Mouse (Mus musculus) ES-E14 (cell line): ENCODE data around the gene Nrxn3. TPM values are rescaled to one million over a fixed set of nuclear protein-coding genes. Genes with fewer than 3 reads are reported as not detected.
A peak's percentile ranks its signal among the peaks of the same experiment; 100 is the strongest.

Source experiments
- DNase-seq: peaks from one replicate; pipeline ENCODE4 v3.0.0-alpha.2; 2013; ENCODE audit warnings: low read depth, low spot score
- H3K27ac ChIP-seq: 2 replicates; pipeline ENCODE4 v1.5.1; 2012; ENCODE audit warnings: low read depth, mild to moderate bottlenecking, low read length, moderate library complexity, mixed read lengths; ENCODE audit not compliant: poor library complexity, insufficient read depth, severe bottlenecking
- H3K36me3 ChIP-seq: 2 replicates; pipeline ENCODE4 v1.6.1; 2012; ENCODE audit warnings: mild to moderate bottlenecking, low read length, moderate library complexity, mixed read lengths; ENCODE audit not compliant: control insufficient read depth, poor library complexity, insufficient read depth, severe bottlenecking
- H3K4me1 ChIP-seq, 2 experiments: fragments of 150-350 bp in 1 of 2; sonication (generic) in 1 of 2; 2 replicates each; pipeline ENCODE4 v1.6.1; 2012; ENCODE audit warnings: low read length in 2 of 2, mild to moderate bottlenecking in 1 of 2, mixed read lengths in 1 of 2; ENCODE audit not compliant: control insufficient read depth in 2 of 2, insufficient read depth in 2 of 2, poor library complexity in 1 of 2
- H3K4me3 ChIP-seq, 2 experiments: fragments of 150-350 bp in 1 of 2; sonication (generic) in 1 of 2; 2 replicates each; pipeline ENCODE4 v1.5.1; 2012; ENCODE audit warnings: low read length in 2 of 2, low read depth in 1 of 2, mild to moderate bottlenecking in 1 of 2, mixed read lengths in 1 of 2; ENCODE audit not compliant: insufficient read depth in 1 of 2, poor library complexity in 1 of 2, severe bottlenecking in 1 of 2
- H3K9ac ChIP-seq: 2 replicates; pipeline ENCODE4 v1.6.1; 2012; ENCODE audit warnings: low read depth, mild to moderate bottlenecking, low read length, mixed read lengths; ENCODE audit not compliant: poor library complexity, insufficient read depth, severe bottlenecking
- H3K9me3 ChIP-seq: fragments of 150-350 bp; sonication (generic); 2 replicates; pipeline ENCODE4 v1.6.1; 2012; ENCODE audit warnings: low read depth, mild to moderate bottlenecking, low read length; ENCODE audit not compliant: control insufficient read depth, insufficient read depth
- CHD2 ChIP-seq: IDR thresholded peaks from 2 replicates; pipeline ENCODE4 v1.6.1; 2014; ENCODE audit warnings: mild to moderate bottlenecking, low read depth, low read length, inconsistent platforms
- HCFC1 ChIP-seq: IDR thresholded peaks from 2 replicates; pipeline ENCODE4 v1.6.1; 2012; ENCODE audit warnings: low read length, inconsistent platforms, borderline replicate concordance; ENCODE audit not compliant: insufficient read depth
- MAFK ChIP-seq: IDR thresholded peaks from 2 replicates; pipeline ENCODE4 v1.6.1; 2014; ENCODE audit warnings: mild to moderate bottlenecking, low read depth, low read length, inconsistent platforms; ENCODE audit not compliant: insufficient read depth
- ZC3H11A ChIP-seq: IDR thresholded peaks from 2 replicates; pipeline ENCODE4 v1.6.1; 2012; ENCODE audit warnings: low read depth, mild to moderate bottlenecking, inconsistent platforms, low read length, borderline replicate concordance
- ZNF384 ChIP-seq: IDR thresholded peaks from 2 replicates; pipeline ENCODE4 v1.6.1; 2012; ENCODE audit warnings: low read depth, low read length, inconsistent platforms
- in situ Hi-C, 2 experiments: fragments of 600-800 bp; cut with MboI; formaldehyde crosslinking; loops; one replicate each; pipeline ENCODE4 v1.15.1; 2025; ENCODE audit warnings: low sequenced_read_pairs in 2 of 2, inconsistent platforms in 1 of 2; ENCODE audit not compliant: unreplicated experiment in 2 of 2
- total RNA-seq: library from RNA; depleted of rRNA; stranded (reverse); fragments of 300-350 nt; gene quantifications from 2 replicates; pipeline ENCODE4 v1.2.3, GENCODE M21; 2012; rRNA removed

Nrxn3 gene
- 0.13 TPM in 1 of 2 replicates, not detected in the other for total RNA-seq

DNA sequence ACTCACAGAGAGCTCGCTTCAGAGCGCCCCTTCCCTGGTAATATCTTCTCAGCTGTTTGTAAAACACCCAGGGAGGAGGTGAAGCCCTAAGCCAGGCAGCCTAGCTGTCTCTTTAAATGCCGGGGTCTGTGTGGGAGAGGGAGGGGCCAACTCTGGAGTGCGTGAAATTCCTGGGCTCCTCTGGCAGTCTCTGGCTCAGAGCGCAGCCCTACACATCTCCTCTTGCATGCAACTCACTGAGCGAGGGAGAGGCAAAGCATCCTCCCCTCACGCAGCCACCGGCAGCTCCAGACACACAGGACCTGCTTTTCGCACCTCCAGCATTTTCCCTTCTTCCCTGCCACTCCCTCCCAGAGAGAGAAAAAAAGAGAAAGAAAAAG, at the start of gene Nrxn3:
Nrxn3 (plus strand) TSS at position 186 of the 380 bp plus-strand sequence.
- H3K4me1 ChIP-seq: no peaks in the 10 kb centered on the region
- H3K9me3 ChIP-seq: no peaks in the 10 kb centered on the region
- H3K27ac ChIP-seq: no peak within 1 kb of the TSS
- no peak within 1 kb of the TSS for H3K9ac ChIP-seq
- H3K4me3 ChIP-seq: no peak within 1 kb of the TSS
- DNase-seq: peak; percentile 26
- H3K36me3 ChIP-seq: no peaks in the 10 kb centered on the region
- TF ChIP-seq ZNF384 (no peak), CHD2 (no peak), HCFC1 (no peak), MAFK (no peak), ZC3H11A (no peak)
- in situ Hi-C loops: no loop called here

DNA sequence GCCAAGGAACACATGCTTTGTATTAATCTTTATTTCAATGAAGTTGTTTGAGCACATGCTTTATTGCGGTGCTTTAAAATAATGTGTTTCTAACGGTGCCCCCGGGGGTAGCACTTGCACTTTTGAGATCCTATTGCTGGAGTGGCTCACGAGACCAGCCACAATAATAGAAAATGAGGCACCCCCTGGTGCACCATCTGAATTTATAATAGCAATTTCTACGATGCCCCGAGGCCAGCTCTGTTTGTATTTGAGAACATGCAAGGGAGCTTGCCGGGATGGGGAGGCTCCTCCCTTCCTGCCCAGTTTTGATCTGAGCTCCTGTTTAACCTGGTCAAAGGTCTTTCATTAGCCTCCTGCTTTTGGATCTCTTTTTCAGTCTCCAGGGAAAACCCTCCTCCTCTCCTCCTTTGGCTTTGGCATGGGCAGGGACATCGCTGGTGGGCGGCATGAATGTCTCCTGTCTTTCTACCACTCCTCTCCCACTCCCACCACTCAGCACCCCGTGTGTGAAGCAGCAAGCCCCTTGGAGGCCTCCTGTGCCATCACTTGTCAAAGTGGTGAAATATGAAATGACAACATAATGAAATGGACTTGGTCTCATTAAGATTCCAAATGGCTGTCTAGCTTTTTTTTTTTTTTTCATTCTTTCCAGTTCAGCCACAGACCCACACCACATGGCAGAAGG, 18.4 kb upstream of the Nrxn3 start:
- Histone ChIP-seq H3K4me3 (no peak overlapping the region), H3K27ac (no peak overlapping the region), H3K36me3 (no peaks in the 10 kb centered on the region), H3K9ac (no peak overlapping the region), H3K4me1 (no peaks in the 10 kb centered on the region; a peak in 1 of 4 replicates), H3K9me3 (no peaks in the 10 kb centered on the region)
- no peak for DNase-seq
- no peak for TF ChIP-seq MAFK
- no peak for TF ChIP-seq CHD2
- no peak for TF ChIP-seq HCFC1
- no peak for TF ChIP-seq ZNF384
- in situ Hi-C loops: no loop called here

DNA sequence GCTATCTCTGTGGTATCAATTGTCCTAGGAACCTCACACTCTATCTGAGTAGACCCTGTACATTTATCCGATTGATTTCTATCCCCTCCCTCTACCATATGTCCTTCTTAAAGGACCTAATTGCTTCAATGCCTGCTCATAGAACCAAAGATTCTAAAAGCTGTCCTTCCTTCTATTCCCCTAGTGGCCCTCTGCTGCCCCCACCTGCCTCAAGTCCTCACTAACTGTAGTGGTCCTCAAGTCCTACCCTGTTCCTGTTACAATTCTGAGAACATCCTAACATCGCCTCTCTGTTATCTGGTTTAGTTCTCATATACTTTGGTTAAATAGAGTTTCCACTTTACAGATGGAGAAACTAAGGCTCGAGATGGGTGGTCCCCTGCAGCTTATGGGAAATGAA, 16.7 kb upstream of the Nrxn3 start:
- in situ Hi-C loops: no loop called here
- TF ChIP-seq CHD2 (no peak), MAFK (no peak), ZNF384 (no peak), ZC3H11A (no peak), HCFC1 (no peak)
- Histone ChIP-seq H3K27ac (no peak overlapping the region), H3K36me3 (no peaks in the 10 kb centered on the region), H3K4me1 (no peaks in the 10 kb centered on the region; a peak in 1 of 4 replicates), H3K9ac (no peak overlapping the region), H3K9me3 (no peaks in the 10 kb centered on the region), H3K4me3 (no peak overlapping the region)
- no peak for DNase-seq

DNA sequence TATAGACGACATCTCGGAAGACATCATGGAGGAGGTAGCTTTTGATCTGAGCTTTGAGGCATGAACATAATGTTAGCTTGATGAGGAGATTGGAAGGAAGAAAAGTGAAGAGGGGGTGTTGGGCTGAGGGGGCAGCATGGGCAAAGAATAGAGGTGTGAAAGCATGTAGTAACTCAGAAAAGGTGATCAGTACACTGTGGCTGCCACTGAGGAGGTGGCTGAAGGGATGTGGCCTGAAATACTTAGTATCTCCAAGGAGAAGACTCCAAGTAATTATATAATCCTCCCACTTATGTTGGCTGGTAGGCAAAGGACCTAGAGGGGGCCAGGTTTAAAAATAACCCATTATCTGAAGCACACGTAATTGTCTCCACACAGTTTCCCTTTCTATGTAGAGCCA, 14.9 kb upstream of the Nrxn3 start:
- H3K4me1 ChIP-seq: no peaks in the 10 kb centered on the region; a peak in 1 of 4 replicates
- no peaks in the 10 kb centered on the region for H3K9me3 ChIP-seq
- in situ Hi-C loops: no loop called here
- H3K9ac ChIP-seq: no peak overlapping the region
- no peaks in the 10 kb centered on the region for H3K36me3 ChIP-seq
- no peak overlapping the region for H3K27ac ChIP-seq
- no peak for DNase-seq
- no peak for TF ChIP-seq ZC3H11A
- no peak overlapping the region for H3K4me3 ChIP-seq

DNA sequence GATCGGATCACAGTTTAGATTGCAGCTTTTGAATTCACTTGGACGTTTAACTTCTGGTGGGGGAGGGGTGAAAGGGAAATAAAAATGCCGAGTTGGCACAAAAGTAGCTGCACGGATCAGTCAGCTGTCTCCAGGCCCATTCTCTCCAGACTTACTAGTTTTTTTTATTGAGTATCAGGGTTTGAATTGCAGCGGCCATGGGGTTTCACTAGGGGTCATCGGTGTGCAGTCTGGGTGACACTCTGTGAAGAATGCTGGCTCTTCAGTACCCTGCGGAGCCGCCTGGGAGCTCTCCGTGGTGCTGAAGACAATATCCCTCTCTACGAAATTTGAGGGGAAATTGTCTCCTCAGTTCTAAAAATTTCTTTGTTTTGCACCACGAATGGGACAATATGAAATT, 13.5 kb upstream of the Nrxn3 start:
- H3K36me3 ChIP-seq: no peaks in the 10 kb centered on the region
- in situ Hi-C loops: no loop called here
- no peaks in the 10 kb centered on the region for H3K9me3 ChIP-seq
- DNase-seq: peak; percentile 73
- TF ChIP-seq CHD2: no peak
- TF ChIP-seq MAFK: peak; percentile 78
- TF ChIP-seq HCFC1: no peak
- peak; percentile 95 for TF ChIP-seq ZNF384
- peak; percentile 79 for TF ChIP-seq ZC3H11A
- no peak overlapping the region for H3K27ac ChIP-seq
- H3K4me1 ChIP-seq: no peaks in the 10 kb centered on the region; a peak in 1 of 4 replicates
- H3K4me3 ChIP-seq: no peak overlapping the region
- H3K9ac ChIP-seq: no peak overlapping the region
